Mouse (Mus musculus) myocyte (in vitro differentiated cells): ENCODE data around the gene Lrp2bp.

ENCODE experiments used
- CEBPB ChIP-seq: IDR thresholded peaks from 2 replicates; pipeline ENCODE4 v1.6.1; 2011; ENCODE audit warnings: mild to moderate bottlenecking, moderate library complexity; ENCODE audit not compliant: poor library complexity, insufficient read depth, severe bottlenecking
- E2F4 ChIP-seq: IDR thresholded peaks from one replicate; pipeline ENCODE4 v1.6.1; 2011; ENCODE audit warnings: mild to moderate bottlenecking, control low read depth, moderate library complexity; ENCODE audit not compliant: insufficient read depth
- MAX ChIP-seq: IDR thresholded peaks from one replicate; pipeline ENCODE4 v1.6.1; 2011; ENCODE audit warnings: low read depth, mild to moderate bottlenecking, control low read depth
- MYOD1 ChIP-seq, 3 experiments: IDR thresholded peaks; one replicate each; pipeline ENCODE4 v1.6.1; 2011; ENCODE audit warnings: control low read depth in 2 of 3, low read depth in 2 of 3, mild to moderate bottlenecking in 2 of 3, moderate library complexity in 1 of 3; ENCODE audit not compliant: insufficient read length in 2 of 3, control insufficient read depth in 1 of 3
- POLR2A ChIP-seq: IDR thresholded peaks from one replicate; pipeline ENCODE4 v1.6.1; 2011; ENCODE audit warnings: low read depth, mild to moderate bottlenecking, control low read depth, moderate library complexity; ENCODE audit not compliant: insufficient read length
- POLR2AphosphoS2 ChIP-seq: IDR thresholded peaks from one replicate; pipeline ENCODE4 v1.6.1; 2011; ENCODE audit warnings: low read depth, control low read depth; ENCODE audit not compliant: insufficient read length
- REST ChIP-seq: IDR thresholded peaks from one replicate; pipeline ENCODE4 v1.6.1; 2011; ENCODE audit warnings: mild to moderate bottlenecking, control low read depth, moderate library complexity; ENCODE audit not compliant: insufficient read depth, insufficient read length
- SRF ChIP-seq: IDR thresholded peaks from one replicate; pipeline ENCODE4 v1.6.1; 2011; ENCODE audit warnings: low read depth; ENCODE audit not compliant: control insufficient read depth, insufficient read length
- TCF12 ChIP-seq: IDR thresholded peaks from one replicate; pipeline ENCODE4 v1.6.1; 2011; ENCODE audit warnings: mild to moderate bottlenecking, control low read depth; ENCODE audit not compliant: poor library complexity, insufficient read depth, severe bottlenecking
- USF1 ChIP-seq: IDR thresholded peaks from one replicate; pipeline ENCODE4 v1.6.1; 2011; ENCODE audit warnings: low read depth, mild to moderate bottlenecking, control low read depth, moderate library complexity

GRCm38 (mm10) chr8:45950622-45951021, 48.5 kb upstream of the Lrp2bp start:
- no peak for TF ChIP-seq MYOD1 (IDR thresholded peaks at IDR 0.05; ENCODE audit: control insufficient read depth in 1 of 3, insufficient read length in 2 of 3, low read depth in 2 of 3)
- no peak for TF ChIP-seq MAX
- TF ChIP-seq POLR2A = no peak
- TF ChIP-seq E2F4 = no peak
- no peak for TF ChIP-seq CEBPB
- TF ChIP-seq TCF12 = no peak
- TF ChIP-seq POLR2AphosphoS2 = no peak
- no peak for TF ChIP-seq USF1
- no peak for TF ChIP-seq REST
- TF ChIP-seq SRF = no peak
